Mouse (Mus musculus): ENCODE measurements around the gene Araf.

- TF ChIP-seq E2F4 (IDR thresholded peaks at IDR 0.05; ENCODE audit: insufficient replicate concordance, low read depth, low read length) (no peak), TBP (conservative IDR thresholded peaks at IDR 0.05; ENCODE audit: low read depth, low read length) (no peak)
Observed at GRCm38 (mm10) chrX:20853794-20854193, 56.2 kb downstream of the Araf start.

All from CH12.LX (cell line).